Mouse (Mus musculus): Measurements from ENCODE around the gene Zc3h12d. TPM values are rescaled to one million over a fixed set of nuclear protein-coding genes. Genes with fewer than 3 reads are reported as not detected.

The Zc3h12d gene
- total RNA-seq (2021), result under 1 TPM in 1 of 2 experiments, not detected in 1; 0.26 TPM
- long read RNA-seq, experiment 1, partial matches to known transcripts, result 0 of 1 reads
- long read RNA-seq, experiment 1, other reads (novel, unspliced or antisense), result 1 of 1 reads
- long read RNA-seq, experiment 2, result 0 reads

GRCm38 (mm10) chr10:7832171-7832676 lies at the start of gene Zc3h12d:
Gene Zc3h12d (plus strand): TSS chr10:7832470.
- no peak for DNase-seq (ENCODE audit: low spot score in 2 of 2)

GRCm38 (mm10) chr10:7787319-7787718 lies 45.0 kb upstream of the Zc3h12d start:
- no peak for DNase-seq (ENCODE audit: low spot score in 2 of 2)

GRCm38 (mm10) chr10:7792254-7792750 lies 40.0 kb upstream of the Zc3h12d start:
- DNase-seq (ENCODE audit: low spot score in 2 of 2), result no peak

GRCm38 (mm10) chr10:7792751-7793385 lies 39.4 kb upstream of the Zc3h12d start, which contains the start of the genes Ginm1 and Ppil4:
Gene Ginm1 (minus strand): TSS chr10:7792824.
Gene Ppil4 (plus strand): TSS chr10:7792891.
- DNase-seq (ENCODE audit: low spot score in 2 of 2), result peak; percentile 88 to 94

- no peak for DNase-seq (ENCODE audit: low spot score in 2 of 2)
Measured at GRCm38 (mm10) chr10:7801258-7801657, 31.0 kb upstream of the Zc3h12d start.

- no peak for DNase-seq (ENCODE audit: low spot score in 2 of 2)
Measured at GRCm38 (mm10) chr10:7802519-7803140, 29.6 kb upstream of the Zc3h12d start.

GRCm38 (mm10) chr10:7809937-7810336 lies 22.3 kb upstream of the Zc3h12d start:
- DNase-seq (ENCODE audit: low spot score in 2 of 2), result peak; percentile 32 to 51

GRCm38 (mm10) chr10:7816476-7816875 lies 15.8 kb upstream of the Zc3h12d start:
- DNase-seq (ENCODE audit: low spot score in 2 of 2), result no peak

GRCm38 (mm10) chr10:7818676-7819075 lies 13.6 kb upstream of the Zc3h12d start:
- DNase-seq (ENCODE audit: low spot score in 2 of 2), result no peak

- no peak for DNase-seq (ENCODE audit: low spot score in 2 of 2)
Measured at GRCm38 (mm10) chr10:7819156-7819555, 13.1 kb upstream of the Zc3h12d start.

GRCm38 (mm10) chr10:7819603-7820002 lies 12.7 kb upstream of the Zc3h12d start:
- DNase-seq (ENCODE audit: low spot score in 2 of 2), result no peak

GRCm38 (mm10) chr10:7820171-7820570 lies 12.1 kb upstream of the Zc3h12d start:
- no peak for DNase-seq (ENCODE audit: low spot score in 2 of 2)

- no peak for DNase-seq (ENCODE audit: low spot score in 2 of 2)
Measured at GRCm38 (mm10) chr10:7821981-7822380, 10.3 kb upstream of the Zc3h12d start.

GRCm38 (mm10) chr10:7824663-7825280 lies 7.5 kb upstream of the Zc3h12d start:
- no peak for DNase-seq (ENCODE audit: low spot score in 2 of 2)

GRCm38 (mm10) chr10:7825281-7825665 lies 7.0 kb upstream of the Zc3h12d start:
- DNase-seq (ENCODE audit: low spot score in 2 of 2), result no peak

- no peak for DNase-seq (ENCODE audit: low spot score in 2 of 2)
Measured at GRCm38 (mm10) chr10:7826106-7826505, 6.2 kb upstream of the Zc3h12d start.

- DNase-seq (ENCODE audit: low spot score in 2 of 2), result no peak
Measured at GRCm38 (mm10) chr10:7833377-7834165, 1.3 kb downstream of the Zc3h12d start.

GRCm38 (mm10) chr10:7834671-7835225 lies 2.5 kb downstream of the Zc3h12d start:
- DNase-seq (ENCODE audit: low spot score in 2 of 2), result no peak

GRCm38 (mm10) chr10:7836902-7837301 lies 4.6 kb downstream of the Zc3h12d start:
- no peak for DNase-seq (ENCODE audit: low spot score in 2 of 2)

GRCm38 (mm10) chr10:7837446-7837845 lies 5.2 kb downstream of the Zc3h12d start:
- DNase-seq (ENCODE audit: low spot score in 2 of 2), result no peak

GRCm38 (mm10) chr10:7838036-7838435 lies 5.8 kb downstream of the Zc3h12d start:
- DNase-seq (ENCODE audit: low spot score in 2 of 2), result no peak

Data from left cerebral cortex, adult 18-20 months (tissue).